10 mouse cellular contexts compared by ENCODE assay signal in the genomic region with DNA sequence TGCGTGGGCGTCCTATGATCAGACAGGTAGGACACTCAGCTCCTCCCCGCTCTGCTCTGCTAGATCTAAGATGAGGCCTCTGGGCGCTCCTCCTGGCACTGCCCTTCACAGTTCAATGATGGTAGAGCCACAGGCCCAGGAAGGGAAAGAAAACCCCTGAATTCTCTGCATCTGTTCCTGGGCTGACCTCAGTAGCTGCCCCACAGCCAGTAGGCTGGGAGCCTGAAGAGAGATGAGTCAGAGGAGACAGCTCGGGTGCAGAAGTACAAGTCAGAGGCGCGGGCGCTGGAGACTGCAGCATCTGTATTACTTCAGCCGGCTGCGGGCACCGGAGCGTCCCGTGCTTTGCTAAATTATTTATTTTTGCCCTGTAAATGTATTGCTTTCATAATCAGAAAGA. TPM values are rescaled to one million over a fixed set of nuclear protein-coding genes. Genes with fewer than 3 reads are reported as not detected.
DNase-seq lines count a peak whose midpoint lies in the region; ATAC-seq and TF ChIP-seq lines count a peak whose summit lies in the region.
"Had no signal": no experiment of that assay in that cellular context is flagged by ENCODE, and none has a peak within 500 bp of the region (broad histone marks: within the 10 kb centered on the region; RNA-seq: fewer than 3 reads in every experiment).

No protein-coding gene starts in this region.

- TF ChIP-seq POLR2A in ES-Bruce4 (IDR thresholded peaks at IDR 0.05; ENCODE audit: insufficient read depth, low read length): no peak

- H3K27ac ChIP-seq in ES-Bruce4 (ENCODE audit: insufficient read depth, low read length): no peak overlapping the region
- H3K27ac ChIP-seq in heart, postnatal 0 days (ENCODE audit: low read depth): peak overlapping the region; percentile 34; the same call in 1 of the 2 replicates
- H3K27ac ChIP-seq: liver, embryonic 14.5 days had no signal

- no peak for TF ChIP-seq EP300 in ES-Bruce4 (IDR thresholded peaks at IDR 0.05; ENCODE audit: insufficient read depth, low read depth, low read length)
- no peak for TF ChIP-seq EP300 in heart, postnatal 0 days (IDR thresholded peaks at IDR 0.05; ENCODE audit: low read depth)

- peak; percentile 26 for DNase-seq in cerebellum, adult 11 months
- peak; percentile 51 to 53 for DNase-seq in cerebellum, postnatal 36 days
- no peak for DNase-seq in heart, postnatal 0 days (ENCODE audit: low spot score)
- peak; percentile 35 for DNase-seq in left cerebral cortex, adult 11 months (ENCODE audit: low spot score)
- peak; percentile 35 for DNase-seq in right cerebral cortex, postnatal 25 days
- DNase-seq in spleen, postnatal 4 days (ENCODE audit: low spot score in 2 of 2): no peak

- WGBS in heart, postnatal 0 days: 52% methylated on average over 13 of the region's 13 CpGs

- H3K27me3 ChIP-seq in ES-Bruce4 (ENCODE audit: control insufficient read depth, insufficient read depth, low read length, poor library complexity, severe bottlenecking): no peaks in the 10 kb centered on the region
- no peaks in the 10 kb centered on the region for H3K27me3 ChIP-seq in heart, postnatal 0 days (ENCODE audit: control insufficient read depth, insufficient read depth, low read length)

- peak overlapping the region; percentile 1; the same call in 1 of the 2 replicates for H3K4me3 ChIP-seq in ES-Bruce4 (ENCODE audit: low read depth, low read length)
- no peak overlapping the region for H3K4me3 ChIP-seq in heart, postnatal 0 days (ENCODE audit: low read depth, low read length)

- no peak for ATAC-seq in cerebellum, adult (ENCODE audit: insufficient number of reproducible peaks, low FRiP score, low TSS enrichment)
- ATAC-seq in heart, postnatal 0 days (ENCODE audit: insufficient read depth, low read depth): no peak

- peaks cover 50% of the 10 kb centered on the region for H3K4me1 ChIP-seq in ES-Bruce4 (ENCODE audit: control insufficient read depth, insufficient read depth, low read length)
- H3K4me1 ChIP-seq in heart, postnatal 0 days (ENCODE audit: control insufficient read depth, insufficient read depth): peaks cover 25% of the 10 kb centered on the region

- H3K4me2 ChIP-seq in heart, postnatal 0 days (ENCODE audit: low read depth, low read length): no peak overlapping the region

- no peaks in the 10 kb centered on the region for H3K36me3 ChIP-seq in ES-Bruce4 (ENCODE audit: control insufficient read depth, insufficient read depth, low read length, poor library complexity, severe bottlenecking)
- no peaks in the 10 kb centered on the region for H3K36me3 ChIP-seq in heart, postnatal 0 days (replicated peaks; ENCODE audit: control insufficient read depth, insufficient read depth, low read length)

- no peaks in the 10 kb centered on the region for H3K9me3 ChIP-seq in ES-Bruce4 (replicated peaks; ENCODE audit: control insufficient read depth, insufficient read depth, low read length, poor library complexity, severe bottlenecking)
- no peaks in the 10 kb centered on the region for H3K9me3 ChIP-seq in heart, postnatal 0 days (replicated peaks; ENCODE audit: control insufficient read depth, low read length)

- no peak overlapping the region; the same call in 1 of the 2 replicates for H3K9ac ChIP-seq in ES-Bruce4 (ENCODE audit: low read depth, poor library complexity, severe bottlenecking)
- no peak overlapping the region for H3K9ac ChIP-seq in heart, postnatal 0 days (replicated peaks; ENCODE audit: low read depth, low read length)
- H3K9ac ChIP-seq: liver, embryonic 14.5 days had no signal

- no peak for TF ChIP-seq CTCF in ES-Bruce4 (IDR thresholded peaks at IDR 0.05; ENCODE audit: low read depth, low read length)
- no peak for TF ChIP-seq CTCF in heart, postnatal 0 days (IDR thresholded peaks at IDR 0.05; ENCODE audit: low read depth)

RNA-seq across cellular contexts. Expression of gene Glipr2, which starts 11.4 kb away (rescaled TPM):
- 155 and 156 TPM in 2 replicates for polyA plus RNA-seq in ES-Bruce4 (2011; ENCODE audit: insufficient read depth, insufficient read length, low read depth, missing spikeins)
- 35.8 and 39.2 TPM in 2 replicates for total RNA-seq in heart, postnatal 0 days (2014; rRNA removed; ENCODE audit: low replicate concordance)
- polyA plus RNA-seq in heart, postnatal 0 days (2015; fragmentation: Nextera tagmentation; extraction: Ambion mirVana): 27.3 and 28.4 TPM in 2 replicates

RNA-seq across cellular contexts. Expression of gene Ccin, which starts 14.6 kb away (rescaled TPM):
- not detected in 2 replicates for polyA plus RNA-seq in ES-Bruce4 (2011; ENCODE audit: insufficient read depth, insufficient read length, low read depth, missing spikeins)
- total RNA-seq in heart, postnatal 0 days (2014; rRNA removed; ENCODE audit: low replicate concordance): not detected in 2 replicates
- not detected in 2 replicates for polyA plus RNA-seq in heart, postnatal 0 days (2015; fragmentation: Nextera tagmentation; extraction: Ambion mirVana)
- polyA plus RNA-seq: cortical plate, adult 2 months had no signal

RNA-seq across cellular contexts. Expression of gene Clta, which starts 35.6 kb away (rescaled TPM):
- polyA plus RNA-seq in ES-Bruce4 (2011; ENCODE audit: insufficient read depth, insufficient read length, low read depth, missing spikeins): 265 and 277 TPM in 2 replicates
- total RNA-seq in heart, postnatal 0 days (2014; rRNA removed; ENCODE audit: low replicate concordance): 128 and 168 TPM in 2 replicates
- polyA plus RNA-seq in heart, postnatal 0 days (2015; fragmentation: Nextera tagmentation; extraction: Ambion mirVana): 106 and 112 TPM in 2 replicates

Comparison
In these comparisons a context has a peak if more than half of its experiments do, and no peak if none do; other contexts are left out.
1. DNase-seq: peak in cerebellum, adult 11 months (single experiment), cerebellum, postnatal 36 days (2 of 2), left cerebral cortex, adult 11 months (single experiment) and right cerebral cortex, postnatal 25 days (single experiment); none in heart, postnatal 0 days (single experiment) and spleen, postnatal 4 days (0 of 2).